Mouse (Mus musculus) adrenal gland, adult 8-10 months (tissue): ENCODE measurements around the gene Olfr611. TPM values are rescaled to one million over a fixed set of nuclear protein-coding genes. Genes with fewer than 3 reads are reported as not detected.
"Not testable (repeated sequence)": the region's sequence is repeated elsewhere in the genome, so short reads cannot be mapped to it uniquely, and the experiment has no call there.

Experiments
- DNase-seq: peaks from one replicate; pipeline ENCODE4 v3.0.0; 2022
- total RNA-seq, 4 experiments: library from RNA; stranded (reverse); gene quantifications; 2 replicates each; pipeline ENCODE4 v1.2.4; 2022

The Olfr611 gene
- not detected for total RNA-seq

- DNase-seq, result not testable (repeated sequence)
These were observed at the start of gene Olfr611 for GRCm38 (mm10) chr7:103520746-103521145. Olfr611 (minus strand) TSS chr7:103520846.

- no peak for DNase-seq
These were observed 48.4 kb upstream of the Olfr611 start, which contains the start of gene Olfr616 for GRCm38 (mm10) chr7:103569043-103569442. Olfr616 (minus strand) TSS chr7:103569143.

GRCm38 (mm10) chr7:103555779-103556178 lies 35.1 kb upstream of the Olfr611 start, which contains the start of gene Olfr615:
Olfr615 (plus strand) TSS chr7:103556079.
- no peak for DNase-seq

- DNase-seq, result no peak
These were observed 27.1 kb upstream of the Olfr611 start, which contains the start of gene Olfr613 for GRCm38 (mm10) chr7:103547774-103548173. Olfr613 (plus strand) TSS chr7:103548074.

- DNase-seq, result not testable (repeated sequence)
These were observed 22.0 kb upstream of the Olfr611 start, which contains the start of gene Olfr612 for GRCm38 (mm10) chr7:103542617-103543016. Olfr612 (minus strand) TSS chr7:103542717.

GRCm38 (mm10) chr7:103512022-103512421 lies 8.6 kb downstream of the Olfr611 start, which contains the start of gene Olfr610:
Olfr610 (minus strand) TSS chr7:103512122.
- no peak for DNase-seq

- DNase-seq, result no peak
These were observed 22.7 kb downstream of the Olfr611 start, which contains the start of gene Olfr609 for GRCm38 (mm10) chr7:103497962-103498361. Olfr609 (minus strand) TSS chr7:103498062.

- not testable (repeated sequence) for DNase-seq
These were observed 43.5 kb downstream of the Olfr611 start for GRCm38 (mm10) chr7:103477106-103477505.

GRCm38 (mm10) chr7:103469577-103469976 lies 51.1 kb downstream of the Olfr611 start, which contains the start of gene Olfr608:
Olfr608 (plus strand) TSS chr7:103469877.
- no peak for DNase-seq

Other genes with a start within 250 kb of the Olfr611 start
- gene Olfr596, start 215.2 kb downstream of the Olfr611 start, total RNA-seq, result not detected
- not detected for gene Olfr597, start 204.5 kb downstream of the Olfr611 start, total RNA-seq
- gene Olfr598, start 197.3 kb downstream of the Olfr611 start, total RNA-seq, result not detected
- gene Olfr599, start 184.9 kb downstream of the Olfr611 start, total RNA-seq, result not detected
- not detected for gene Olfr600, start 171.2 kb downstream of the Olfr611 start, total RNA-seq
- gene Olfr601, start 158.2 kb downstream of the Olfr611 start, total RNA-seq, result not detected
- not detected for gene Olfr603, start 134.7 kb downstream of the Olfr611 start, total RNA-seq
- not detected for gene Usp17lc, start 105.8 kb downstream of the Olfr611 start, total RNA-seq
- not detected for gene Olfr605, start 75.4 kb downstream of the Olfr611 start, total RNA-seq
- not detected for gene Olfr606, start 71.8 kb downstream of the Olfr611 start, total RNA-seq
- not detected for gene Olfr607, start 56.7 kb downstream of the Olfr611 start, total RNA-seq
- gene Olfr608, start 51.0 kb downstream of the Olfr611 start, total RNA-seq, result not detected
- gene Olfr609, start 22.8 kb downstream of the Olfr611 start, total RNA-seq, result not detected
- gene Olfr610, start 8.7 kb downstream of the Olfr611 start, total RNA-seq, result not detected
- not detected for gene Olfr612, start 21.9 kb upstream of the Olfr611 start, total RNA-seq
- gene Olfr613, start 27.2 kb upstream of the Olfr611 start, total RNA-seq, result not detected
- not detected for gene Olfr615, start 35.2 kb upstream of the Olfr611 start, total RNA-seq
- gene Olfr616, start 48.3 kb upstream of the Olfr611 start, total RNA-seq, result not detected
- not detected for gene Olfr617, start 52.2 kb upstream of the Olfr611 start, total RNA-seq
- gene Olfr618, start 69.3 kb upstream of the Olfr611 start, total RNA-seq, result not detected
- gene Olfr619, start 79.7 kb upstream of the Olfr611 start, total RNA-seq, result not detected
- not detected for gene Olfr620, start 91.7 kb upstream of the Olfr611 start, total RNA-seq
- not detected for gene Olfr622, start 121.9 kb upstream of the Olfr611 start, total RNA-seq
- not detected for gene Olfr623, start 142.9 kb upstream of the Olfr611 start, total RNA-seq
- gene Olfr624, start 150.3 kb upstream of the Olfr611 start, total RNA-seq, result under 1 TPM in 1 of 4 experiments, not detected in 3; 0.06 TPM
- gene Olfr625-ps1, start 161.9 kb upstream of the Olfr611 start, total RNA-seq, result not detected
- not detected for gene Olfr243, start 193.8 kb upstream of the Olfr611 start, total RNA-seq
- gene Olfr628, start 209.5 kb upstream of the Olfr611 start, total RNA-seq, result not detected
- gene Olfr629, start 224.1 kb upstream of the Olfr611 start, total RNA-seq, result not detected
- gene Olfr630, start 236.5 kb upstream of the Olfr611 start, total RNA-seq, result not detected